Mouse (Mus musculus): ENCODE data around the gene Gskip. TPM values are rescaled to one million over a fixed set of nuclear protein-coding genes. Genes with fewer than 3 reads are reported as not detected.

The Gskip gene
- polyA plus RNA-seq, 1 experiment from 2014 or later, result 30.4 TPM

DNA sequence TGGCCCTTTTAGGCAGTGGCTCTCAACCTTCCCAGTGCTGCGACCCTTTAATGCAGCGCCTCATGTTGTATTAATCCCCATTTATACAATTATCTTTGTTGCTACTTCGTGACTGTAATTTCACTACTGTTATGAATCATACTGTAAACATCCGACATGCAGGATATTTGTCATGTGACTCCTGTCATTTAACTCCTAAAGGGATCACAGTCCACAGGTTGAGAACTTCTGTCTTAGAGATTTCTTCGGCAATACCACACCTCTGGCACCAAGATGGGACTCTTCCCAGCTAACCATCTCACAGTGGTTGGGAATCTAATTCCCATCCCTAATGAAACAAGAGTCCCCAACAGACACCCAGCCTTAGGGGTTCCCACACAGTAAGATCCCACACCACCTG lies 63.5 kb downstream of the Gskip start:
- no peak for DNase-seq (ENCODE audit: low spot score)
- H3K36me3 ChIP-seq (ENCODE audit: control insufficient read depth, insufficient read depth, low read length), result no peaks in the 10 kb centered on the region
- no peak overlapping the region for H3K4me3 ChIP-seq (ENCODE audit: low read depth, low read length)
- no peak overlapping the region for H3K4me2 ChIP-seq (ENCODE audit: low read depth, low read length, severe bottlenecking)
- H3K4me1 ChIP-seq (replicated peaks; ENCODE audit: control insufficient read depth, insufficient read depth, low read length), result no peaks in the 10 kb centered on the region
- H3K9ac ChIP-seq (ENCODE audit: low read length), result no peak overlapping the region
- H3K27me3 ChIP-seq (ENCODE audit: control insufficient read depth, insufficient read depth, low read length), result no peaks in the 10 kb centered on the region
- no peak overlapping the region for H3K27ac ChIP-seq (ENCODE audit: low read depth, low read length)
- no peaks in the 10 kb centered on the region for H3K9me3 ChIP-seq (ENCODE audit: control insufficient read depth, low read length)
- 90% methylated on average over 5 of the region's 5 CpGs for WGBS
- ATAC-seq (replicated peaks; ENCODE audit: low FRiP score), result no peak

Other genes with a start within 250 kb of the Gskip start
- 5.3 and 6.1 TPM in 2 replicates for gene D430019H16Rik, start 231.0 kb upstream of the Gskip start, polyA plus RNA-seq (2014; fragmentation: Nextera tagmentation; extraction: Ambion mirVana)
- 0.11 and 0.39 TPM in 2 replicates for gene Bdkrb2, start 121.6 kb upstream of the Gskip start, polyA plus RNA-seq (2014; fragmentation: Nextera tagmentation; extraction: Ambion mirVana)
- not detected in 2 replicates for gene Bdkrb1, start 81.7 kb upstream of the Gskip start, polyA plus RNA-seq (2014; fragmentation: Nextera tagmentation; extraction: Ambion mirVana)
- 15.2 and 18.2 TPM in 2 replicates for gene Atg2b, start 382 bp downstream of the Gskip start, polyA plus RNA-seq (2014; fragmentation: Nextera tagmentation; extraction: Ambion mirVana)
- 0.13 TPM in 2 replicates for gene Ak7, start 21.1 kb downstream of the Gskip start, polyA plus RNA-seq (2014; fragmentation: Nextera tagmentation; extraction: Ambion mirVana)
- 222 and 256 TPM in 2 replicates for gene Papola, start 99.9 kb downstream of the Gskip start, polyA plus RNA-seq (2014; fragmentation: Nextera tagmentation; extraction: Ambion mirVana)

Measured in forebrain, embryonic 11.5 days (tissue).